Mouse (Mus musculus) gastrocnemius, postnatal 36 days (tissue): ENCODE measurements at regions not wholly inside any gene's neighbourhood (a gene's known extent, or its start where the extent isn't known, plus 50 kb on each side); places are given as distances from the start of the nearest gene placed in this dataset.

ENCODE experiments used
- DNase-seq, 2 experiments: peaks; one replicate each; pipeline ENCODE4 v3.0.0; 2022
- intact Hi-C: fragments of 180-260 bp; cut with DNase I; formaldehyde crosslinking; loops from one replicate; pipeline ENCODE4 v1.15.1; 2025

- intact Hi-C loops: loop anchor here (5.0 kb wide), 1 partner anchor 548 kb away; the partner anchor contains the start of gene Pthlh
- DNase-seq: peak in 1 of 2 experiments; percentile 50
Measured at GRCm38 (mm10) chr6:147810710-147811109, 236.3 kb upstream of the Far2 start.

GRCm38 (mm10) chr6:147816861-147817260 is 230.2 kb upstream of the Far2 start:
- intact Hi-C loops: no loop called here
- DNase-seq: no peak

GRCm38 (mm10) chr6:147817262-147817661 is 229.8 kb upstream of the Far2 start:
- no peak for DNase-seq
- intact Hi-C loops: no loop called here

- intact Hi-C loops: no loop called here
- DNase-seq: peak; percentile 21 to 22
Measured at GRCm38 (mm10) chr6:147822215-147822614, 224.8 kb upstream of the Far2 start.

- intact Hi-C loops: no loop called here
- no peak for DNase-seq
Measured at GRCm38 (mm10) chr6:147832521-147832920, 214.5 kb upstream of the Far2 start.

- intact Hi-C loops: no loop called here
- DNase-seq: no peak
Measured at GRCm38 (mm10) chr6:147833501-147833900, 213.6 kb upstream of the Far2 start.

GRCm38 (mm10) chr6:147838846-147839245 is 208.2 kb upstream of the Far2 start:
- intact Hi-C loops: no loop called here
- DNase-seq: no peak

GRCm38 (mm10) chr6:147849988-147850387 is 197.1 kb upstream of the Far2 start:
- intact Hi-C loops: no loop called here
- DNase-seq: no peak

- intact Hi-C loops: no loop called here
- no peak for DNase-seq
Measured at GRCm38 (mm10) chr6:147861116-147861515, 185.9 kb upstream of the Far2 start.

GRCm38 (mm10) chr6:147871033-147871432 is 176.0 kb upstream of the Far2 start:
- intact Hi-C loops: no loop called here
- DNase-seq: no peak

GRCm38 (mm10) chr6:147873173-147873572 is 173.9 kb upstream of the Far2 start:
- intact Hi-C loops: no loop called here

GRCm38 (mm10) chr6:147878485-147878884 is 168.6 kb upstream of the Far2 start:
- intact Hi-C loops: no loop called here
- no peak for DNase-seq

More at GRCm38 (mm10) chr6:147873173-147873572, 173.9 kb upstream of the Far2 start:
- DNase-seq: no peak

GRCm38 (mm10) chr6:147885902-147886301 is 161.2 kb upstream of the Far2 start:
- intact Hi-C loops: no loop called here
- no peak for DNase-seq

GRCm38 (mm10) chr6:147919697-147920096 is 127.4 kb upstream of the Far2 start:
- intact Hi-C loops: no loop called here
- no peak for DNase-seq

- intact Hi-C loops: no loop called here
Measured at GRCm38 (mm10) chr6:147921091-147921490, 126.0 kb upstream of the Far2 start.

GRCm38 (mm10) chr6:147922506-147922905 is 124.6 kb upstream of the Far2 start:
- DNase-seq: no peak
- intact Hi-C loops: no loop called here

More at GRCm38 (mm10) chr6:147921091-147921490, 126.0 kb upstream of the Far2 start:
- no peak for DNase-seq

- intact Hi-C loops: no loop called here
- DNase-seq: no peak
Measured at GRCm38 (mm10) chr6:147923246-147923645, 123.8 kb upstream of the Far2 start.

- no peak for DNase-seq
- intact Hi-C loops: no loop called here
Measured at GRCm38 (mm10) chr6:147928951-147929350, 118.1 kb upstream of the Far2 start.

- DNase-seq: no peak
- intact Hi-C loops: no loop called here
Measured at GRCm38 (mm10) chr6:147944020-147944419, 103.0 kb upstream of the Far2 start.

- DNase-seq: peak; percentile 39 to 47
- intact Hi-C loops: no loop called here
Measured at GRCm38 (mm10) chr6:147944940-147945676, 102.0 kb upstream of the Far2 start.

GRCm38 (mm10) chr6:147947997-147948396 is 99.1 kb upstream of the Far2 start:
- intact Hi-C loops: no loop called here
- DNase-seq: no peak

GRCm38 (mm10) chr6:147951642-147952041 is 95.4 kb upstream of the Far2 start:
- intact Hi-C loops: no loop called here
- DNase-seq: no peak
